Mouse (Mus musculus): ENCODE data around the gene Oxct2a. TPM values are rescaled to one million over a fixed set of nuclear protein-coding genes. Genes with fewer than 3 reads are reported as not detected.
"Not testable (repeated sequence)": the region's sequence is repeated elsewhere in the genome, so short reads cannot be mapped to it uniquely, and the experiment has no call there.

The Oxct2a gene
- polyA plus RNA-seq, 1 experiment from 2014 or later, result not detected

DNA sequence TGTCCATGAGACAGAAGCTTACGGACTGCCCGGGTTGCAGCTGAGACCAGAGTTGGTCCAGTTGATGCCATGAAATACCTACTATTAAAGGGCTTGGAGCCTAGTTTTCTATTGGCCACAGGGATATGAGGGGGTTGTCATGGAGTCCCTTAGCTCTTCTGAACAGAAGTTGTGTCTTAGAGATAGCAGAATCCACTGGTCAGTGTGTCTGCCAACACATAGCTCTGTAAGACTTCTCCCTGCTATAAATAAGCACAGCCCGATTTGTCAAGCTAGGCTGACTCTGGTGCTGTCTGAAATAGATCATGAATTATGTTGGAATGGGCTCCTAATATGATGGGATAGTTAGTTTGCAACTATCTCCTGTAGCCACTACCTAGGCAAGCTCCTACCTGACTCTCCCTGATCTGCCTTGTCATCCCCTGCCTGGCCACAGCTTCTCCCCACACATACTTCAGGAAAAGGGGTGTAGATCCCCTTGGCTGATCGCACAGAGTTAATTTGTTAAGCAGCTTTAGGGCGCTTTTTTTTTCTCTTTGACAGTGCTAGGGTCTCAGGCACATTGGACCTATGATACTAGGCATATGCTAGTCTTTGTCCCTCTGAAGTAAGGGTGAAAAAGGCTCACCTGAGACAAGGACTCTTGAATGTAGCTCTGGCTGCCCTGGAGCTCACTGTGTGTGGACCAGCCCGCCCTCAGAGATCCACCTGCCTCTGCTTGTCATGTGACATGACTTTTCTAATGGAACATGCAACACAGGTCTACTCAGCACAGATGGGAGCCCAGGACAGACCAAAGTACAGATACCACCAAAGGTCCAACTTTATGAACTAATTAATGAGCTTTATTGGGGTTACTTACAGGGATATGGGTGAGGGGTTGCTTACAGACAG is 38.5 kb downstream of the Oxct2a start:
- Histone ChIP-seq H3K9ac (peak overlapping the region; percentile 78), H3K27me3 (no peaks in the 10 kb centered on the region), H3K4me3 (peak overlapping the region; percentile 62), H3K27ac (no peak overlapping the region), H3K9me3 (no peaks in the 10 kb centered on the region), H3K4me2 (peak overlapping the region; percentile 89), H3K4me1 (replicated peaks) (peaks cover 33% of the 10 kb centered on the region), H3K36me3 (peaks cover 32% of the 10 kb centered on the region)
- no peak for ATAC-seq (ENCODE audit: low FRiP score)
- 84% methylated on average over 6 of the region's 6 CpGs for WGBS

DNA sequence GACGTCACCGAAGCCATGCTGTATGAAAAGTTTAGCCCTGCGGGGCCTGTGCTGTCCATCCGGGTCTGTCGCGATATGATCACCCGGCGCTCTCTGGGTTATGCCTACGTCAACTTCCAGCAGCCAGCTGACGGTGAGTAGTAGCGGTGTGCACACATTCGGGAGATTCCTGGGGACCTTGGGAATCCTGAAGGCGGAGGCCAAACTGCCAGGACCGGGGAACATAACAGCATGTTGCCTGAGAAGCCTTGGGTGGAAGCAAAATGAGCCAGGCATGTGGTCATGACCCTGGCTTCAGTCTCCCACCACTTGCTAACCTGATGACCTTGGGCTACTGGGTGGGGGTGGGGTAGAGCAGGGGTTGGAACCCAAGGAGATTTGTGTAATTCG is 39.8 kb downstream of the Oxct2a start:
- H3K27me3 ChIP-seq, H3K9me3 ChIP-seq: not testable (repeated sequence)
- peak; percentile 25; the same call in 1 of the 2 replicates for ATAC-seq (ENCODE audit: low FRiP score)
- peaks cover 33% of the 10 kb centered on the region for H3K4me1 ChIP-seq (replicated peaks)
- WGBS, result under 1% methylated on average over 15 of the region's 15 CpGs
- peaks cover 19% of the 10 kb centered on the region for H3K36me3 ChIP-seq
- peak overlapping the region; percentile 62 for H3K4me3 ChIP-seq
- H3K9ac ChIP-seq, result peak overlapping the region; percentile 78
- peak overlapping the region; percentile 23; the same call in 1 of the 2 replicates for H3K27ac ChIP-seq
- peak overlapping the region; percentile 89 for H3K4me2 ChIP-seq

DNA sequence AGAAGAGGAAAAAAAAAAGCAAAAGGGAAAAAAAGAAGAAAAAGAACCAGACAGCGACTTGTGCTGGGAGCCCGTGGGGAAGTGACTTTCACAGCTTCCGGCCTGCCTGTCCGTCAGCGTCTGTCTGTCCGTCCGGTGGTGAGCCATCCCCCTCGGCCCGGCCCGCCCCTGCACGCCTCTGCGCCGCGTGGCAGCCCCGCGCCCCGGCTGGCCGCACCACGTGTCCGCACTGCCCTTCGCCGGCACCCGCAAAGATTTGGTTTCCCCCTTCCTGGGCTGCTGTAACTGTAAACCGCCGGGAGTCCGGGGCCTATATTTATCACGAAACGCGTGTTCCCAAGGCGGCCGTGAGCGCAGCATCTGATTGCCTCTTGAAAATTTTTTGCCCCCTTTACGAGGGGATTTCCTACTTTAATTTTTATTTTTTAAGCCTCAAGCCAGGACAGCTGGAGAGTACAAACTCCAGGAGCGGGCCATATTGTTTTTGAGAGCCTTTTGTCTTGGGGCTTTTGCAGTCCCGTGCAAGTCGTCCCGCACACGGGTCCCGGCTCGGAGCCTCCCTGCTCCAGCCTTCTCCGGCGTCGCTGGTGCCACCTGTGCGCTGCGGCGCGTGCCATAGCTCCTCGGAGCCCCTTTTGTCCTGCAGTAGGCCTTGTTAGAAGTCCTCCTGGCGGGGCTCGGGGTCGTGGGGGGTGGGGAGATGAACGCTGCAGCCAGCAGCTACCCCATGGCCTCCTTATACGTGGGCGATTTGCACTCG is 40.3 kb downstream of the Oxct2a start:
- Histone ChIP-seq H3K9ac (peak overlapping the region; percentile 78), H3K36me3 (peaks cover 14% of the 10 kb centered on the region), H3K4me3 (peak overlapping the region; percentile 62), H3K4me1 (replicated peaks) (peaks cover 33% of the 10 kb centered on the region), H3K27ac (peak overlapping the region; percentile 48; the same call in 1 of the 2 replicates), H3K4me2 (peak overlapping the region; percentile 89)
- not testable (repeated sequence) for H3K27me3 ChIP-seq, H3K9me3 ChIP-seq
- ATAC-seq (ENCODE audit: low FRiP score), result peak; percentile 73
- WGBS, result under 1% methylated on average over 46 of the region's 55 CpGs

DNA sequence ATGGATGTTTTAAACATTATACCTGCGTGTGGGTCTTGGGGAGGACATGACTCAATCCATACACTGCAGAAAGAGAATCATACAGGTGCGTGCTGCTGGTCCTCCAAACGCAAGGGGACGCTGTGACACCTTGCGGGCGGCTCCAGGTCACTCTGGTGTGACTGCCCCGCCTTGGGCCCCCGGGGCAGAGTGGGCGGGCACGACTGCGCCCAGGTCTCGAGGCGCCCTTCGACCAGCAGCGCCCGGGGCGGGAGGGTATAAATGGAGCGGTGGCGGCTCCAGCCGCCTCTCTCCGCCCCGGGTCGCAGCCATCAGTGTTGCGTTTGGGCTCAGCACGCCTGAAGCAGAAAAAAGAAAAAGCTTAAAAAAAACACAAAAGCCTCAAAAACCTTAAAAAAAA is 40.9 kb downstream of the Oxct2a start:
- Histone ChIP-seq H3K4me1 (replicated peaks) (peaks cover 30% of the 10 kb centered on the region), H3K9me3 (no peaks in the 10 kb centered on the region), H3K27me3 (no peaks in the 10 kb centered on the region), H3K4me3 (peak overlapping the region; percentile 62), H3K36me3 (peaks cover 10% of the 10 kb centered on the region), H3K9ac (peak overlapping the region; percentile 78), H3K27ac (peak overlapping the region; percentile 73), H3K4me2 (peak overlapping the region; percentile 89)
- under 1% methylated on average over 25 of the region's 25 CpGs for WGBS
- peak; percentile 88 for ATAC-seq (ENCODE audit: low FRiP score)

DNA sequence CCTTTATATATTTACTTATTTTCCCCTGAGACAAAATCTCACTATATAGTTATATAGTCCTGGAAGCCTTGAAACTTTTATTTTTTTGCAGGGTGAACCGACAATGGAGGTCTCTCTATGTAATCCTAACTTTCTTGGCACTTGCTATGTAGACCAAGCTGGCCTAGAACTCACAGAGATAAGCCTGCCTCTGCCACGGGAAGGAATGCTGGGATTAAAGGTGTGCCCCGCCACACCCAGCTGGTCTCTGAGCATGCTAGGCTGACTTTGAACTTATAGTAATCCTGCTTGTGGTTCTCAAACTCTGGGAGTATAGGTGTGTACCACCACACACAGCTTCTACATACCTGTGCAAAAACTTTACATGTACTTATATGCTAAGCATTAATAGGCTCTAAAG is 43.3 kb downstream of the Oxct2a start:
- Histone ChIP-seq H3K4me3 (no peak overlapping the region), H3K4me2 (no peak overlapping the region), H3K9ac (no peak overlapping the region), H3K9me3 (no peaks in the 10 kb centered on the region), H3K36me3 (no peaks in the 10 kb centered on the region), H3K27me3 (no peaks in the 10 kb centered on the region), H3K4me1 (replicated peaks) (peaks cover 15% of the 10 kb centered on the region), H3K27ac (no peak overlapping the region)
- 85% methylated on average over 3 of the region's 3 CpGs for WGBS
- no peak for ATAC-seq (ENCODE audit: low FRiP score)

Other genes starting within 250 kb of the Oxct2a start
- 0.22 TPM in 2 replicates for gene Bmp8b, start 218.5 kb downstream of the Oxct2a start, polyA plus RNA-seq (2015; fragmentation: Nextera tagmentation; extraction: Ambion mirVana)
- gene Oxct2b, start 207.4 kb downstream of the Oxct2a start, polyA plus RNA-seq (2015; fragmentation: Nextera tagmentation; extraction: Ambion mirVana), result 0.21 and 0.40 TPM in 2 replicates
- gene Ppie, start 183.7 kb downstream of the Oxct2a start, polyA plus RNA-seq (2015; fragmentation: Nextera tagmentation; extraction: Ambion mirVana), result 60.9 and 64.8 TPM in 2 replicates
- gene Hpcal4, start 140.4 kb downstream of the Oxct2a start, polyA plus RNA-seq (2015; fragmentation: Nextera tagmentation; extraction: Ambion mirVana), result 14.9 and 18.8 TPM in 2 replicates
- gene Nt5c1a, start 122.1 kb downstream of the Oxct2a start, polyA plus RNA-seq (2015; fragmentation: Nextera tagmentation; extraction: Ambion mirVana), result not detected in 2 replicates
- 8.0 and 8.8 TPM in 2 replicates for gene Heyl, start 90.1 kb downstream of the Oxct2a start, polyA plus RNA-seq (2015; fragmentation: Nextera tagmentation; extraction: Ambion mirVana)
- 28.0 and 30.0 TPM in 2 replicates for gene Pabpc4, start 61.3 kb downstream of the Oxct2a start, polyA plus RNA-seq (2015; fragmentation: Nextera tagmentation; extraction: Ambion mirVana)
- gene Bmp8a, start 19.6 kb upstream of the Oxct2a start, polyA plus RNA-seq (2015; fragmentation: Nextera tagmentation; extraction: Ambion mirVana), result 0.26 and 0.31 TPM in 2 replicates

Measured in hindbrain, embryonic 13.5 days (tissue).